Comparison of ENCODE assay signal across 20 mouse cellular contexts in the genomic region with DNA sequence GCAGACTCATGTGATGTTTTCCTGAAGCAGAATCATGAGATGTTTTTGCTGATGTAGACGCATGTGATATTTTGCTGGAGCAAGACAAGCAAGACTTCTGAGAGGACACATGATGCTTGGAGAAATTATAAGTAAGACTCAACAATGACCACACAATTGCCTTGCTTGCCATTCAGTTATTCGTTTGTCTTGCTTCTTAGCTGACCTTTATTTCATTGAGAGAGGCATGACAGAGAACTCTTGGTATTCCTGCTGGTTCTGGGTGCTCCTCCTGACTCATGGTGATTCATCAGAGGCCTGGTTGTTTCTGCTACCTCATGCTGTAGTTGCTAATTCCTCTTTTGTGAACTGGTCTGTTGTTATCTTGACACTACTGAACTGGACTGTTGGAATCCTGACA. TPM values are rescaled to one million over a fixed set of nuclear protein-coding genes. Genes with fewer than 3 reads are reported as not detected.
DNase-seq lines count a peak whose midpoint lies in the region; TF ChIP-seq lines count a peak whose summit lies in the region.
"Not testable (repeated sequence)": the region's sequence is repeated elsewhere in the genome, so short reads cannot be mapped to it uniquely, and the experiment has no call there.
"Had no signal": no experiment of that assay in that cellular context is flagged by ENCODE, and none has a peak within 500 bp of the region (broad histone marks: within the 10 kb centered on the region; RNA-seq: fewer than 3 reads in every experiment).

No protein-coding gene starts in this region.

- not testable (repeated sequence) for H3K9ac ChIP-seq in MEL (ENCODE audit: control insufficient read depth, low read depth, low read length, poor library complexity, severe bottlenecking)

- 0 out of 2 replicates have a peak overlapping the region, but pooled peaks have one; percentile 24 for H3K27ac ChIP-seq in MEL (ENCODE audit: control insufficient read depth, low read depth, low read length)
- peak overlapping the region; percentile 79 for H3K27ac ChIP-seq in bone marrow macrophage, adult 2 months (ENCODE audit: insufficient read depth, low read depth, low read length)

- TF ChIP-seq CTCF in C2C12 (IDR thresholded peaks at IDR 0.05; ENCODE audit: control insufficient read depth, insufficient read depth, insufficient read length); MEL (IDR thresholded peaks at IDR 0.05 in 2 of 3, conservative IDR thresholded peaks at IDR 0.05 in 1 of 3; ENCODE audit: control insufficient read depth in 1 of 3, insufficient read depth in 1 of 3, low read depth in 2 of 3, low read length in 3 of 3, poor library complexity in 1 of 3, severe bottlenecking in 1 of 3); bone marrow macrophage, adult 2 months (IDR thresholded peaks at IDR 0.05; ENCODE audit: low read depth, low read length): not testable (repeated sequence)

- H3K4me1 ChIP-seq in MEL (ENCODE audit: control insufficient read depth in 1 of 2, insufficient read depth in 2 of 2, low read length in 2 of 2); bone marrow macrophage, adult 2 months (ENCODE audit: control insufficient read depth, insufficient read depth, low read length): not testable (repeated sequence)

- peak overlapping the region; percentile 8 for H3K4me2 ChIP-seq in myocyte (ENCODE audit: low read depth)

- not testable (repeated sequence) for H3K9me3 ChIP-seq in MEL (replicated peaks; ENCODE audit: insufficient read depth, low read length)

- TF ChIP-seq POLR2A in MEL (IDR thresholded peaks at IDR 0.05; ENCODE audit: control insufficient read depth in 1 of 2, insufficient read depth in 1 of 2, low read depth in 1 of 2, low read length in 2 of 2, poor library complexity in 1 of 2); bone marrow macrophage, adult 2 months (IDR thresholded peaks at IDR 0.05; ENCODE audit: borderline replicate concordance, low read depth, low read length); myocyte (IDR thresholded peaks at IDR 0.05; ENCODE audit: insufficient read length, low read depth): not testable (repeated sequence)

- not testable (repeated sequence) for H3K79me3 ChIP-seq in C2C12 (ENCODE audit: low read depth)

- H3K4me3 ChIP-seq in C2C12 (ENCODE audit: insufficient read depth, poor library complexity, severe bottlenecking); MEL (ENCODE audit: control insufficient read depth in 1 of 2, insufficient read depth in 1 of 2, low read depth in 2 of 2, low read length in 2 of 2); bone marrow macrophage, adult 2 months (ENCODE audit: insufficient read depth, low read length); myocyte: not testable (repeated sequence)

- H3K27me3 ChIP-seq in C2C12 (ENCODE audit: control insufficient read depth, insufficient read depth, insufficient read length); MEL (ENCODE audit: control insufficient read depth in 1 of 2, insufficient read depth in 2 of 2, low read length in 2 of 2); myocyte (ENCODE audit: control insufficient read depth, insufficient read depth, insufficient read length): not testable (repeated sequence)

- DNase-seq in 3134 (ENCODE audit: extremely low read depth, insufficient read length, low spot score) (peak; percentile 36), MEL (ENCODE audit: low read depth, low spot score) (peak; percentile 37), NIH3T3 (ENCODE audit: low read depth) (peak; percentile 59)
- peak; percentile 40 for DNase-seq in fibroblast of lung, adult 2 months (ENCODE audit: low read depth)

- H3ac ChIP-seq in C2C12 (ENCODE audit: control insufficient read depth, insufficient read length, low read depth); myocyte (ENCODE audit: control insufficient read depth, insufficient read length): not testable (repeated sequence)

- 0 out of 4 replicates have a peak, but pooled peaks of 1 of the 2 experiments have one; percentile 11 for TF ChIP-seq EP300 in MEL (IDR thresholded peaks at IDR 0.05; ENCODE audit: low read depth in 1 of 2, low read length in 2 of 2)

- not testable (repeated sequence) for H3K79me2 ChIP-seq in C2C12 (ENCODE audit: control insufficient read depth, insufficient read depth); MEL (ENCODE audit: control insufficient read depth, insufficient read depth, low read length, poor library complexity); myocyte (ENCODE audit: control insufficient read depth, insufficient read depth)

- not testable (repeated sequence) for H3K36me3 ChIP-seq in C2C12 (ENCODE audit: control insufficient read depth, insufficient read depth); MEL (ENCODE audit: control insufficient read depth in 1 of 2, insufficient read depth in 2 of 2, low read length in 2 of 2); myocyte (ENCODE audit: control insufficient read depth, insufficient read depth)

- not testable (repeated sequence) for TF ChIP-seq RAD21 in MEL (IDR thresholded peaks at IDR 0.05; ENCODE audit: low read depth, low read length)

TF ChIP-seq in C2C12, 6 proteins besides CTCF, POLR2A, EP300 and RAD21:
- TF ChIP-seq MAX (IDR thresholded peaks at IDR 0.05) = peak; percentile 58
- peak; percentile 85 for TF ChIP-seq FOSL1 (IDR thresholded peaks at IDR 0.05; ENCODE audit: insufficient read depth, low read length, poor library complexity, severe bottlenecking)
- TF ChIP-seq USF1 (IDR thresholded peaks at IDR 0.05; ENCODE audit: low read depth) = peak; percentile 66

TF ChIP-seq in MEL, 35 proteins besides CTCF, POLR2A, EP300 and RAD21:
- TF ChIP-seq GATA1 (IDR thresholded peaks at IDR 0.05; ENCODE audit: low read depth, low read length) = 0 out of 2 replicates have a peak, but pooled peaks have one; percentile 7

TF ChIP-seq in myocyte, 11 proteins besides CTCF, POLR2A, EP300 and RAD21:
- peak; percentile 25; the same call in 1 of the 2 replicates for TF ChIP-seq CEBPB (IDR thresholded peaks at IDR 0.05; ENCODE audit: insufficient read depth, poor library complexity, severe bottlenecking)

RNA-seq across cellular contexts. Expression of a gene that starts 13.9 kb away (rescaled TPM):
- polyA plus RNA-seq in C2C12 (2012; fragmentation: generic; extraction: Trizol) (0.55 TPM), MEL (2012; ENCODE audit: insufficient read depth in 1 of 2, insufficient read length in 2 of 2, low read depth in 1 of 2, low replicate concordance in 2 of 2, missing spikeins in 1 of 2) (not detected), myocyte (2012; fragmentation: generic; extraction: Trizol) (0.25 TPM)
- not detected in 2 replicates for total RNA-seq in MEL (2012; rRNA removed)
- not detected in 2 replicates for polyA plus RNA-seq in bone marrow macrophage, adult 2 months (2012; ENCODE audit: insufficient read depth, insufficient read length, missing spikeins)
- total RNA-seq: adrenal gland, adult 18-20 months; adrenal gland, adult 8-10 months; adrenal gland, postnatal 14 days; adrenal gland, postnatal 36 days; common myeloid progenitor, adult 5-6 weeks had no signal
- polyA plus RNA-seq: activated CD4-positive, CD25-positive, alpha-beta regulatory T cell, adult 4 months; embryonic facial prominence, embryonic 11.5 days; embryonic facial prominence, embryonic 13.5 days; embryonic facial prominence, embryonic 15.5 days; forebrain, embryonic 10.5 days; forebrain, embryonic 12.5 days; forebrain, embryonic 14.5 days; forebrain, embryonic 16.5 days had no signal
